Mouse (Mus musculus) kidney, adult 8-10 months (tissue): Measurements from ENCODE around the gene Dlg2.
A peak's percentile ranks its signal among the peaks of the same experiment; 100 is the strongest.

Experiments used
- DNase-seq, 2 experiments: peaks; one replicate each; pipeline ENCODE4 v3.0.0; 2022

The Dlg2 gene

DNA sequence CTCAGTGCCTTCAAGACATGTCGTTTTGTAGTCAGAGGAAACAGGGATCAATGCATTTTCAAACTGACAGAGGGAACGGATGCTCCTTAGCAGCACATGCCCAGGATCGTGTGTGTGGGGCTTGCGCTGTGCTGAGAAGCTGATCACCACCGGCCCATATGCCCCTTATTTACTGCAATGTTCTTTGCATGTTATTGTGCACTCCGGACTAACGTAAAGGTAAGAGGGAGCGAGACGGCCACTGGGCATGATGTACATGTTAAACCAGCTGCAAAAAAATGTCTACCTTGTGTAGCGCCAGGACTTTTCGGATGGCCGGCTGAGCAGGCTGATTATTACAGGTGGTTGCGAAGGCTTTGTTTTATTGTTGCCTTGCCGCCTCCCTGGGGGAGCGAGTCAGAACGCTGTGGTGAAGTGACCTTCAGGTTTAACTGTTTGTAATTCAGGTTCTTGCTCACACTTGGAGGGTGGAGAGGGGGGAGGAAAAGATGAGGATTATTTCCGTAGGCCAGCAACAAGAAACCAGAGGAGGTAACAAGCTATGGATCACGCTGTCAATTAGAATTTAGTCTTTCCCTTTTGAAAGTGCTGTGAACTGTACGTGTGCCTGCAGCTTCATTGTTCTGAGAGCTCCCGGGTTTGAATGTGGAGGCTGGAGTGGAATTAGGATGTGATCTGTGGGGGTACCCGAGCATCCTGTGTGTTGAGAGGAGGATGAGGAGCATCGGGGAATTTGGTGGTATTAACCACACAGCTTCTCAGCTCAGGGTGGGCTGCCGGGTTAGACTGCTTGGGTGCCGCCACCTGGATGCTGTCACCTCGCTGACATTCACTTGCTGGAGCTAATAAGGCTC, 614.6 kb downstream of the Dlg2 start:
- peak in 1 of 2 experiments; percentile 6 for DNase-seq

- DNase-seq, result no peak
Observed at GRCm38 (mm10) chr7:91096467-91096866, 620.0 kb downstream of the Dlg2 start.

DNA sequence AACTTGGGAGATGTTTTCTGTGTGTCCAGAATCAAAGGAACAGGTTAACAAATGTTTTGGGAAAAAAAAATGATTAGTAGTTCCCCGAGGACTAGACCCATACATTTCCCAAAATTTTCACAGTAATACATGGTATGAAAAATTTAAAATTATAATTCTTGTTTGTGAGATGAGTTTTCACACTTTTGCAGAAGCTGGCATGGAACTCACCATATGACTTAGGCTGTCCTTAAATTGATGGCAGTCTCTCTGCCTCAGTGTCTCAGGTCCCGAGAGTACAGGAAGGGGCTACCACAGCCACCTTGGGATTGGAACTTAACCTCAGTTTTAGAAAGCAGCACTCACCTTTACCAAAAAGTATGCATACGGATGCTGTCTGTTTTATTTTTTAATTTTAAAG, 622.0 kb downstream of the Dlg2 start:
- DNase-seq, result no peak

GRCm38 (mm10) chr7:91109575-91109974, 633.1 kb downstream of the Dlg2 start:
- no peak for DNase-seq

GRCm38 (mm10) chr7:91132128-91132527, 655.7 kb downstream of the Dlg2 start:
- no peak for DNase-seq

GRCm38 (mm10) chr7:91154096-91154495, 677.6 kb downstream of the Dlg2 start:
- DNase-seq, result no peak

GRCm38 (mm10) chr7:91159144-91159543, 682.7 kb downstream of the Dlg2 start:
- no peak for DNase-seq

DNA sequence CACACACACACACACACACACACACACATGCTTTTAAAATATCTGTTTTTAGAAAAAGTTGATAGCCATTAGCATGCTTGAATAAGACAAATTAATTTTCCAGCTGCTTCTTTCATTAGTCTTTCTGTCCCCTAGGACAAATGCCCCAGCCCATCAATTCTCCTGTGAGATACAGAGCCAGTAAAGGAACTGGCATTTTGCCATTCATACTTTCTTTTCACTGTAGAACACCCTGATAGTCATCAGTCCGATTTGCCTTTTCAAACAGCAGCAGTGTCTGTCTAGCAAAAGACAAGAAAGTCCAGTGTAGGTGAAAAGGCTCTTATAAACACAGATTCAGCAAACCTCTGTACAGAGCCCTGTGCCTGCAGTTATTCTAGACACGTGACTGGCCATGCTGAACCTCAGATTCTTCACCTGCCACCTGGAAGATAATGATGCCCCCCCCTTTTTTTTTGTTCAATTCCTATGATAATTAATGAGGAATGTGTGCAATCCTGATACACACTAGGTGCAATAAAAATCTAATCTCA, 685.2 kb downstream of the Dlg2 start:
- DNase-seq, result no peak

DNA sequence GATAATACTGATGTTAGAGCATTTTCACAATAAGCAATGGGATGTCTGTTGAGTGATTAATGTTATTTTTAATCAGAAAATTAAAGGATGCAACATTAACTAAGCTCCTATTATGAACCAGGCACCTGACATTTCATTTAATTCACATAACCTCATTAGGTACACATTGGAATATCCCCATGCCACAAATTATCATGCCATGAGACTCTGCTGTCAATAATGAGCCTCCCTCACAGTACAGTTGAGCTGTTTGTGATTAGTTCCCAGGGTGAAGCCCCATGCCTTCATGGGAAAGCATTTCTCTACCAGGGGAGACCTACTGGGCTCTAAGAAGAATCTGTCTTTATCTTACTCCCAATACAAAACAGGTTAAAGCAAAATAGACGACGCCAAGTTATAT, 697.1 kb downstream of the Dlg2 start:
- no peak for DNase-seq

DNA sequence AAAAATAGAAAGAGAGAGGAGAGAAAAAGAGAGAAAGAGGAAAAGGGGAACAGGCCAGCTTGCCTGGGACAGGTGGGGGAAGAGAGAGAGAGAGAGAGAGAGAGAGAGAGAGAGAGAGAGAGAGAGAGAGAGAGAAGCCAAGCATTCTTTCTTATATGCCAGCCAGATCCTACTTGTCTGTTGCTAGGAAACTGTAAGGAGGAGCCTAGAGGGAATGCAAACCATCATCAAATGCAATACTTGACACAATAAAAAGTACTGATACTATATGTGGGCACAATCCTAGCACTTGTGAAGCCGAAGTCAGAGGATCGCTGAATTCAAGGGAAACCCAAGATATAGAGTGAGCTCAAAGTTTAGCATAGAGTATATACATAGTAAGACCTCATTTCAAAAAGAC, 711.7 kb downstream of the Dlg2 start:
- DNase-seq, result no peak

DNA sequence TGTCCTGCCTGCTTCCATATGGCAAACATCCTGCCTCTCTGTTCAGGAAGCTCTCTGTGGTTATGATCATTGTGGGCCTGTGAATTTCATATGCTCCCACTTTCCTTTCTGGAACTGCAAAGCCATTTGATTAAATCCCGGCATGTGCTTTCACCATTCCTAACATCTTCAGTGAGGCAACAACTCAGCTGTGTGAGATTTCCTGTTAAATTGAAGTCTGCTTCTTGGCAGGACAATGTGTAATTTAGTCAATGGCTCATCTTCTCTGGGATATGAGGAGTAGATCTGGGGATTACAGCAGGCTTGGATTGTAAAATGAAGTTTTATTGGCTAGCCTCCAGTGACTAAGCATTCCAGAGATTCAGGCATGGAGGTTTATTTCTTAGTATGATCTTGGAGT, 722.9 kb downstream of the Dlg2 start:
- DNase-seq, result no peak

- DNase-seq, result no peak
Observed at GRCm38 (mm10) chr7:91208083-91208852, 731.8 kb downstream of the Dlg2 start.

GRCm38 (mm10) chr7:91208973-91209372, 732.5 kb downstream of the Dlg2 start:
- no peak for DNase-seq

GRCm38 (mm10) chr7:91212236-91212635, 735.8 kb downstream of the Dlg2 start:
- no peak for DNase-seq

GRCm38 (mm10) chr7:91214921-91215320, 738.4 kb downstream of the Dlg2 start:
- no peak for DNase-seq

DNA sequence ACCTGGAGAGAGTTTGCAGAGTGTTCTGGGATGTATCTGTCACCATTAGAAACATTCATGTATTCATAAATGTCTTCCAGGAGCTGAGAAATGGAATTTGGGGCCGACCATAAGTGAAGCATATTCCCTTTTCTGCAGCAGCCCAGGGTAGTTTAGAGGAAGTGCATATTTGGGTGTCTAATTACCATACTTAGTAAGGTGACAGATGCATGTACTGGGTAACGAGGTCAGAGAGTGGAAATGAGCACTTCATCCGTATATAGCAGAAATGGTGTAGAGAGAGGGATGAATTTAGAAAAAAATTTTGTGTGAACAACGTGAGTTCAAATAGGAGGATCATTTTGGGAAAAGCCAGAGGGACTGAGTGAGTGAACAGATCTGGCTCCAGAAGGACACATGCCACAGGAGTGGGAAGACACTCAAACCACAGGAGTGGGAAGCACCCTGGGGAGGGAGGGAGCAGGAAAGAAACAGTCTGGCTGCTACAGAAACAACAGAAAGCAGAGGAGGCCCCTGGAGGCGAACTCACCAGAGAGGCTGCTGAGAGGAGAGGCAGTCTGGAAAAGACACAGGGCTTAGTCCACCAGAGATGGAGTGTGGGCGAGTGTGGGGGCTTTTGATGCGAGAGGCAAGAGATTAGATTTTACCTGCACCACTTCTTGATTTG, 742.0 kb downstream of the Dlg2 start:
- DNase-seq, result no peak

- peak; percentile 15 to 59 for DNase-seq
Observed at GRCm38 (mm10) chr7:91226442-91226841, 750.0 kb downstream of the Dlg2 start.

DNA sequence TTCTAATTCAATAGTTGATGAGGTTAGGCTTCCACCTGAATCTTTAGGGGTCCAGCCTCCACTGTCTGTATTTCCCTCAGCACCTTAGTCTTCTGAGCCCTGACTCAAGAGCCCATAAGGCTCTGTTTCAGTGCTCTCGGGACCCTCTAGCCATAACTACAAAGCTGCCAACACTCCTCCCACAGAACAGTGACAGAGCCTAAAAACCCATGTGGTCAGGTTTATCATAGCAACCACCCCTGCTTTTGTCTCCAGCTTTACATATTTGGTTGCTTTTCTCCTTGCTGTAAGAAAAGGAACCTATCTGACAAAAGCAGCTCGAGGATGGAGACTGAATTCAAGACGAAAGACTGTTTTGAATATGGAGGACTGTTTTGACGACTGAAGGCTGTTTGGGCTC, 765.2 kb downstream of the Dlg2 start:
- DNase-seq, result no peak

DNA sequence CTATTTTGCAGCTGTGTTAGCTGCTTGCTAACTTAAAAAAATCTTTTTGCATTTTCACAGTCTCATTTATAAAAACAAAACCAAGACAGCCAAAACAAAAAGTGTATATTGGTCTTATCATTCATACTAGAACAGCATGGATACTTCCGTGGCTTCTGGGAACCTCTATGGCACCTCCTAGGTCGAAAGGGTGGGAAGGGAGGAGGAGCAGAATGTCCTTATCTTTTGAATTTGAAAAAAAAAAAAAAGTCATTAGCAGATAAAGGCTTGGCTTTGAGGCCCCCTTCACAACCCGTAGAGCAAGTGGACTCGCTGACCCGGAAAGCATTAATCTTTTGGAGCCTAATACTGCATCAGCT, 785.2 kb downstream of the Dlg2 start:
- no peak for DNase-seq

- no peak for DNase-seq
Observed at GRCm38 (mm10) chr7:91262031-91262951, 785.8 kb downstream of the Dlg2 start.

GRCm38 (mm10) chr7:91262998-91263397, 786.5 kb downstream of the Dlg2 start:
- DNase-seq, result no peak

DNA sequence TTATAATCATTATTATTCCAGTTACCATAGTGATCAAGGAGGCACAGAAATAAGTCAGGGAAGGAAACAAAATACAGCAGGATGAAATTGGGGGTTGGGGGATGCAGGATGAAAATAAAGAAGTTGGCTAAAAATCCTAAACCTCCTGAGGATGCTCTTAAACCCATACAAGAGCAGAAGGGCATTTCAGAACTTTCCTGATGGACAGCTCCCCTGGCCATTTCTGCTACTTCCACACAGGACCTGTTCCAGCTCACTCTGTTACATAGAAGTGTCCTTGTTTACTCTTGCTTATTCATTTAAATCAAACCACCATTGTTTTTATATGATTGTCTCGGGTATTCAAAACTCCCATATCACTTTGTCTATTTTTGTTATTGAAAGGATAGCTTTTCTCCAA, 791.3 kb downstream of the Dlg2 start:
- DNase-seq, result peak; percentile 1 to 29
